Comparison of ENCODE assay signal across 7 mouse cellular contexts in the genomic region with DNA sequence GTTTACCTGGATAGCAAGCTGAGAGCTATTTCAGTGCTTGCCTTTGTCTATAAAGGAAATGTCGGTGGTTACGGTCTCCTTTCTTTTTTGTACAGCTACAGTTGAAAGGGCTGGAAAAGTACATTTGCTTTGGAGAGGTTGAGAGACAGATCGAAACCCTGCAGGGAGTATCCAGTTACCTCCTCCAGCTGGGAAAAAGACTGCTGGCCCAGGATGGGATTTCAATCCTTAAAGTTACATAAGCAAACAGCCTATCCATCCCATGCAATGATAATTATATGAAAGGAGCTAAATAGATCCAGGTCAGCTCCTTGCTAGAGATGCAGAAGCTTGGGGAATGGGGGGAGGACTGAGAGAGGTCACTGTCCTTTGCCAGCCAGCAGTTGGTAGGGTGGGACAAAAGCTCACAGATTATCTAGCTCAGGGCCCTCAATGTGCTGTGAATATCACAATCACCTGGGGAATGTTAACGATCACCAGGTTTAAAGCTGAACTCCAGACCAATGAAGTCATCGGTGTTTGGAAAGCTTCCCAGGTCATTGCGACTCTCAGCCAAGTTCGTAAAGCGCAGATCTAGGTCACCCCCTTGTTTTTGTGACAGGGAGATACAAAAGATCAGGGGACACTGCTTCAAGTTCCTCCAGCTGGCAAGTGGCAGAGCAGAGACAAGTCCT. TPM values are rescaled to one million over a fixed set of nuclear protein-coding genes. Genes with fewer than 3 reads are reported as not detected.
DNase-seq lines count a peak whose midpoint lies in the region; ATAC-seq lines count a peak whose summit lies in the region.

No protein-coding gene starts in this region.

- peak; percentile 19 for DNase-seq in right cerebral cortex, adult 18-20 months
- no peak for DNase-seq in right cerebral cortex, postnatal 14 days
- DNase-seq in cerebellum, postnatal 14 days = peak; percentile 59 to 60
- peak; percentile 35 for DNase-seq in retina, embryonic 14.5 days (ENCODE audit: low spot score)
- DNase-seq in spleen, postnatal 10 days (ENCODE audit: low spot score in 2 of 2) = no peak
- no peak for DNase-seq in testis, postnatal 14 days (ENCODE audit: low spot score)

- peaks cover 9% of the 10 kb centered on the region for H3K4me1 ChIP-seq in heart, embryonic 11.5 days (ENCODE audit: control insufficient read depth, insufficient read depth, low read length)

- no peaks in the 10 kb centered on the region for H3K36me3 ChIP-seq in heart, embryonic 11.5 days (ENCODE audit: control insufficient read depth, insufficient read depth, low read length)

- H3K4me2 ChIP-seq in heart, embryonic 11.5 days = no peak overlapping the region

- peak overlapping the region; percentile 51 for H3K27ac ChIP-seq in heart, embryonic 11.5 days (ENCODE audit: low read depth, low read length)

- 25% methylated on average over 8 of the region's 8 CpGs for WGBS in heart, embryonic 11.5 days (ENCODE audit: insufficient replicate concordance)

- H3K9me3 ChIP-seq in heart, embryonic 11.5 days (replicated peaks; ENCODE audit: control insufficient read depth, low read length) = peaks cover 5% of the 10 kb centered on the region; the same call in 1 of the 2 replicates

- H3K9ac ChIP-seq in heart, embryonic 11.5 days (ENCODE audit: low read depth, low read length) = no peak overlapping the region

- no peak overlapping the region for H3K4me3 ChIP-seq in heart, embryonic 11.5 days (ENCODE audit: low read depth, low read length)

- H3K27me3 ChIP-seq in heart, embryonic 11.5 days (ENCODE audit: control insufficient read depth, insufficient read depth, low read length) = no peaks in the 10 kb centered on the region

- no peak for ATAC-seq in heart, embryonic 11.5 days (replicated peaks; ENCODE audit: insufficient number of reproducible peaks, low FRiP score, low TSS enrichment)

RNA-seq across cellular contexts. Expression of a gene that starts 56.0 kb away (rescaled TPM):
- 0.09 TPM in 1 of 2 replicates, not detected in the other for polyA plus RNA-seq in heart, embryonic 11.5 days (2014; fragmentation: Nextera tagmentation; extraction: Ambion mirVana)

RNA-seq across cellular contexts. Expression of a gene that starts 57.2 kb away (rescaled TPM):
- not detected in 2 replicates for polyA plus RNA-seq in heart, embryonic 11.5 days (2014; fragmentation: Nextera tagmentation; extraction: Ambion mirVana)

Comparison
In these comparisons a context has a peak if more than half of its experiments do, and no peak if none do; other contexts are left out.
1. DNase-seq: peak in right cerebral cortex, adult 18-20 months (single experiment), cerebellum, postnatal 14 days (2 of 2) and retina, embryonic 14.5 days (single experiment); none in right cerebral cortex, postnatal 14 days (single experiment), spleen, postnatal 10 days (0 of 2) and testis, postnatal 14 days (single experiment).